Mouse (Mus musculus) ES-Bruce4 (cell line): ENCODE measurements around the gene Rnf111. TPM values are rescaled to one million over a fixed set of nuclear protein-coding genes. Genes with fewer than 3 reads are reported as not detected.

Experiments
- H3K27ac ChIP-seq: 2 replicates; pipeline ENCODE4 v1.5.1; 2012; ENCODE audit warnings: low read length, inconsistent platforms; ENCODE audit not compliant: insufficient read depth
- H3K27me3 ChIP-seq: 2 replicates; pipeline ENCODE4 v1.6.1; 2012; ENCODE audit warnings: mild to moderate bottlenecking, low read length, inconsistent platforms; ENCODE audit not compliant: control insufficient read depth, poor library complexity, insufficient read depth, severe bottlenecking
- H3K36me3 ChIP-seq: 2 replicates; pipeline ENCODE4 v1.6.1; 2012; ENCODE audit warnings: inconsistent platforms, mild to moderate bottlenecking, low read length, moderate library complexity; ENCODE audit not compliant: control insufficient read depth, poor library complexity, insufficient read depth, severe bottlenecking
- H3K4me1 ChIP-seq: one replicate; pipeline ENCODE4 v1.8.1; 2011; ENCODE audit warnings: low read length; ENCODE audit not compliant: control insufficient read depth, insufficient read depth
- H3K4me3 ChIP-seq: 2 replicates; pipeline ENCODE4 v1.5.1; 2011; ENCODE audit warnings: low read depth, mild to moderate bottlenecking, low read length
- H3K9ac ChIP-seq: 2 replicates; pipeline ENCODE4 v1.6.1; 2012; ENCODE audit warnings: low read depth, mild to moderate bottlenecking, inconsistent platforms; ENCODE audit not compliant: poor library complexity, severe bottlenecking
- H3K9me3 ChIP-seq: replicated peaks from 2 replicates; pipeline ENCODE4 v1.6.1; 2012; ENCODE audit warnings: mild to moderate bottlenecking, low read length, inconsistent platforms; ENCODE audit not compliant: control insufficient read depth, poor library complexity, insufficient read depth, severe bottlenecking
- CTCF ChIP-seq: IDR thresholded peaks from one replicate; pipeline ENCODE4 v1.8.1; 2011; ENCODE audit warnings: low read depth, low read length
- EP300 ChIP-seq: IDR thresholded peaks from 2 replicates; pipeline ENCODE4 v1.6.1; 2011; ENCODE audit warnings: low read depth, low read length; ENCODE audit not compliant: insufficient read depth
- POLR2A ChIP-seq: IDR thresholded peaks from one replicate; pipeline ENCODE4 v1.8.1; 2011; ENCODE audit warnings: low read length; ENCODE audit not compliant: insufficient read depth
- polyA plus RNA-seq: library from polyadenylated mRNA; stranded (reverse); fragments of >200 nt; gene quantifications from 2 replicates; pipeline ENCODE4 v1.2.4, GENCODE M21; 2011; ENCODE audit warnings: low read depth; ENCODE audit not compliant: missing spikeins, insufficient read depth, insufficient read length

The Rnf111 gene
- polyA plus RNA-seq, 1 experiment, result 54.3 TPM

DNA sequence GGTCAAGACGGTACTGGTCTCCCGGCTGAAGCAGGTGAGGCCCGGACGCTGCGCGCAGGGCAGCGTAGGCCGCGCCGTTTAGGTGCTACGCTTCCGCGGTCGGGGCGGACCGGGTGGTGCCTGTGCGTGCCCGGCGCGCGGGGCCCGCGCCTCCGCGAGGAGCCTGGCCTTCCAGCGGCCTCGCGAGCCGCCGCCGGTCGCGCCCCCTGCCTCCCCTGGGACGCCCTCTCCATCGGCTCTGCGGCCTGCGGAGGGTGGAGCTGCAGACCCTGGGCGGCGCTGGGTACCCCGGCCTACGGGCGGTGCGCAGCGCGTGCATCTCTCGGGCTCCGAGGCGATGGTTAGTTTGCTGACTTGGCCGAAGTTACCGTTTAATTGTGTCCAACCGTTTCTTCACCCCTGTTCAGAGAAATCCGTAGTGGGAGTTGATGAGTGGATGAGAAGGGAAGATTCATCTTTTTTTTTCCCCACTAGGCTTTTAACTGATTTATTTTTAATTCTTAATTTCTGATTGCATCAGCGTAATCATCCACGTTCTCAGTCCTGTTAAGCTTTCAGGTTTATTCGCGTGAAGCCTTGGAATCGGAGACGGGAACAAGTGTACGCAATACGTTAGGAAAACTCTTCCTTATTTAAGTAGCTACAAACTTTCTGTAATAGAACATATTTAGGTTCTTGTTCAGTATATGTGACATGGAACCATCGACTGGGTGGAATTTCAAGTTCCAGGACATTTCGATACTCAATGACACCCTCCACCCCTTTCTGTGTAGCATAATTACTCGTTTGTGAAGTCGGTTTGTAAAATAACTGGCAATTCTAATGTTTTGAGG is 39.7 kb upstream of the Rnf111 start:
- Histone ChIP-seq H3K27ac (peak overlapping the region; percentile 77), H3K9ac (peak overlapping the region; percentile 80), H3K36me3 (peaks cover 4% of the 10 kb centered on the region), H3K4me1 (no peaks in the 10 kb centered on the region), H3K4me3 (peak overlapping the region; percentile 80), H3K9me3 (no peaks in the 10 kb centered on the region), H3K27me3 (no peaks in the 10 kb centered on the region)
- TF ChIP-seq POLR2A (no peak), EP300 (no peak), CTCF (no peak)

DNA sequence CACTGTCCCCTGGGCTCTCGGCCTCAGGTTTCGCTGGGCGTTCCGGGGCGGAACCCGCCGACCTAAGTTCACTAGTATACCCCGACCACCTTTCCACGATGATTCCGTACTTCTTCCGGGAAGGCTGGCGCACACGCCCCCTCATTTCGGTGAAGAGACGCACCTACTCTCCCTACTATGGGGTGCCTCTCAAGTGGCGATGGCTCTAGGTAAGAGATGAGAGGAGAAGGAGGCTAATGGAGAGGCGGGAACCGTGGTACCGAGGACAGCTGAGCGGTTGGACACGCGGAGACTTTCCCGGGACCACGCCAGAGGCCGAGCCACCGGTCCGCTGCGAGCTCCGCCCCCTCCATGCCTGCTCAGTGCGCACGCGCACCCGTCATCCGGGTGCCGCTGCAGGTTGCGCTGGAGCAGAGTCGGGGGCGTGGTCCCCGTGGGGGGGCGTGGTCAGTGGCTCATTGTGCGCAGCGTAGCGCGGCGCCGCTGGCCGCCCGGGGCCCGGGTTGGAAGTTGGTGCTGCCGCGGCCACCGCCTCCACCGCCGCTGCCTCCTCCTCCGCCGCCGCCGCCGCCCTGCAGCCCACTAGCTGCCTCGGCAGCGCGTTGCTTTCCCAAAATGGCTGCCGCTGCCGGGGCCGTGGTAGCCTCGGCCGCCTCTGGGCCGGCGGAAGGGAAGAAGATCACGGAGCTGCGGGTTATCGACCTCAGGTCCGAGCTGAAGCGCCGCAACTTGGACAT is 38.9 kb upstream of the Rnf111 start, which contains the start of gene Sltm:
Gene Sltm, plus strand, starts transcription at position 450 of the 737 bp plus-strand sequence.
- H3K9me3 ChIP-seq, result no peaks in the 10 kb centered on the region
- no peaks in the 10 kb centered on the region for H3K27me3 ChIP-seq
- peak within 1 kb of the TSS; percentile 78 for H3K27ac ChIP-seq
- no peaks in the 10 kb centered on the region for H3K4me1 ChIP-seq
- H3K4me3 ChIP-seq, result peak within 1 kb of the TSS; percentile 95
- peaks cover 4% of the 10 kb centered on the region for H3K36me3 ChIP-seq
- TF ChIP-seq CTCF (no peak), EP300 (0 out of 2 replicates have a peak, but pooled peaks have one; percentile 7), POLR2A (peak; percentile 40)
- H3K9ac ChIP-seq, result peak within 1 kb of the TSS; percentile 80

DNA sequence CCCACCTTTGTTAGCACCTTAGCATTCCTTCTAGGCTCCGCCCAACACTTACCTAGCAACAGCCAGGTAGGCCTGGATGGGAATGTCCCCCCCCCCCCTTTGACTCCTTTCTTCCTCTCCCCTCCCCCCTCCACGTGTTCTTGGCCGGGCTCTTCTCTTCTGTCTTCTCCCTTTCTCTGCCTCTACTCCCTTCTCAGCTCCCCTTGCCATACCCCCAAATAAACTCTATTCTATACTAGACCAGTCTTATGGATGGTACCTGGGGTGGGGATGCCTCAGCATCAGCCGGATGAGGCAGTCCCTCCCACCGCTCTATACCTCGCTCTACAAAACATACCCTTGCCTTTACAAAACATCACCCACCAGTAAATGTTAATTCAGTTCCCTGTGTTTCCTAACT is 38.1 kb upstream of the Rnf111 start:
- no peaks in the 10 kb centered on the region for H3K36me3 ChIP-seq
- peak overlapping the region; percentile 59 for H3K9ac ChIP-seq
- TF ChIP-seq POLR2A (no peak), EP300 (no peak), CTCF (no peak)
- H3K9me3 ChIP-seq, result no peaks in the 10 kb centered on the region
- H3K27ac ChIP-seq, result peak overlapping the region; percentile 78
- H3K4me3 ChIP-seq, result peak overlapping the region; percentile 95
- H3K4me1 ChIP-seq, result no peaks in the 10 kb centered on the region
- no peaks in the 10 kb centered on the region for H3K27me3 ChIP-seq

- Histone ChIP-seq H3K4me3 (no peak overlapping the region), H3K36me3 (no peaks in the 10 kb centered on the region), H3K9me3 (no peaks in the 10 kb centered on the region), H3K9ac (no peak overlapping the region), H3K27me3 (no peaks in the 10 kb centered on the region), H3K4me1 (no peaks in the 10 kb centered on the region), H3K27ac (no peak overlapping the region)
- no peak for TF ChIP-seq POLR2A
- no peak for TF ChIP-seq EP300
- TF ChIP-seq CTCF, result no peak
Measured at GRCm38 (mm10) chr9:70533328-70533727, 29.8 kb upstream of the Rnf111 start.

GRCm38 (mm10) chr9:70524366-70524765 is 20.8 kb upstream of the Rnf111 start:
- Histone ChIP-seq H3K9me3 (no peaks in the 10 kb centered on the region), H3K36me3 (no peaks in the 10 kb centered on the region), H3K27me3 (no peaks in the 10 kb centered on the region), H3K4me1 (no peaks in the 10 kb centered on the region), H3K27ac (no peak overlapping the region), H3K4me3 (no peak overlapping the region), H3K9ac (no peak overlapping the region)
- no peak for TF ChIP-seq EP300
- TF ChIP-seq POLR2A, result no peak
- no peak for TF ChIP-seq CTCF

- TF ChIP-seq EP300 (no peak), CTCF (no peak), POLR2A (no peak)
Measured at GRCm38 (mm10) chr9:70523813-70524212, 20.3 kb upstream of the Rnf111 start.

More at GRCm38 (mm10) chr9:70523813-70524212, 20.3 kb upstream of the Rnf111 start:
- H3K27ac ChIP-seq, result no peak overlapping the region
- no peaks in the 10 kb centered on the region for H3K4me1 ChIP-seq
- no peak overlapping the region for H3K9ac ChIP-seq
- H3K36me3 ChIP-seq, result no peaks in the 10 kb centered on the region
- no peak overlapping the region for H3K4me3 ChIP-seq
- no peaks in the 10 kb centered on the region for H3K9me3 ChIP-seq
- H3K27me3 ChIP-seq, result no peaks in the 10 kb centered on the region
